Mouse (Mus musculus): ENCODE measurements at regions not wholly inside any gene's neighbourhood (a gene's known extent, or its start where the extent isn't known, plus 50 kb on each side); places are given as distances from the start of the nearest gene placed in this dataset.

DNA sequence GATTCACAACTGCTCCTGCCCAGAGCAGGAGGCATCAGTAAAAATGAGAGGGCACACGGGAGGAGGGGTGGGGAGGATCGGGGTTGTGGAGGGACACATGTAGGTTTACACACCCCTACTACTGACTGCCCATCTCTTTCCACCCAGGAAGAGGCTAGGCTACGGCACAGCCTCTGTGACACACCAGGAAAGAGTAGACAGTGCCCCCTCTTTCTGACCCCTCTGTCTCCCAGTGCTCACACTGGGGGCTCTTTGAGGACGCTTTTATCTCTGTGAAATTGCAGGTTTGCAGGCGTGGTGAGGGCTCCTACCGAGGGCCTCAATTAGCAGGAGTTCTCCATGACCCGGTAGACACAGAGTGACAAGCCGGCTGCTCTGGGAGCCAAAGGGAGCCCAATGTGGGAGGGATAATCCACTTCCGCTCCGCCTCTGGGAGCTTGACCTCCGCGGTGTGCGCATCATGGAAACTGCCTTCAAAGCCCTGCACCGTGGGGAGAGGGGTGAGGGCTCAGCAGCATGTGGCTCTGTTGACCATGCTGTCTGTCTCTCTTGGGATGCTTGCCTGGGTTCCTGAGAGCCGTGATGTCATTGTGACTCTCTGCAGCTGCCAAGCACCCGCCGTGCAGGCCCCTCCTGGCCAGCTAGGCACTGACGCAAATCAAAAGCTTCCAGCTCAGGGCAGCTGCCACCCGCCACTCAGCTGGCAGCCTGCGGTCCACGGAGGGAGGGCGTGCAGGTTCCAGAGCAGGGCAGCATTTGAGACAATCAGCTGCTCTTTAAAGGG is 65.1 kb downstream of the Sik1 start:
- Histone ChIP-seq H3K4me3 (ENCODE audit: low read depth, low read length) (no peak overlapping the region), H3K9ac (replicated peaks; ENCODE audit: low read length, poor library complexity, severe bottlenecking) (peak overlapping the region; percentile 14; the same call in 1 of the 2 replicates), H3K9me3 (ENCODE audit: low read length) (no peaks in the 10 kb centered on the region), H3K27me3 (ENCODE audit: insufficient read depth, low read length) (no peaks in the 10 kb centered on the region), H3K4me2 (ENCODE audit: low read depth, low read length, poor library complexity, severe bottlenecking) (peak overlapping the region; percentile 22; the same call in 1 of the 2 replicates), H3K27ac (ENCODE audit: low read depth, low read length) (peak overlapping the region; percentile 67), H3K4me1 (ENCODE audit: insufficient read depth, low read length) (peaks cover 14% of the 10 kb centered on the region), H3K36me3 (ENCODE audit: insufficient read depth, low read length) (no peaks in the 10 kb centered on the region)
- WGBS, result 11% methylated on average over 22 of the region's 22 CpGs
- no peak for TF ChIP-seq CTCF (IDR thresholded peaks at IDR 0.05)
- DNase-seq (ENCODE audit: low spot score) (peak; percentile 64), ATAC-seq (ENCODE audit: low FRiP score) (peak; percentile 72)

DNA sequence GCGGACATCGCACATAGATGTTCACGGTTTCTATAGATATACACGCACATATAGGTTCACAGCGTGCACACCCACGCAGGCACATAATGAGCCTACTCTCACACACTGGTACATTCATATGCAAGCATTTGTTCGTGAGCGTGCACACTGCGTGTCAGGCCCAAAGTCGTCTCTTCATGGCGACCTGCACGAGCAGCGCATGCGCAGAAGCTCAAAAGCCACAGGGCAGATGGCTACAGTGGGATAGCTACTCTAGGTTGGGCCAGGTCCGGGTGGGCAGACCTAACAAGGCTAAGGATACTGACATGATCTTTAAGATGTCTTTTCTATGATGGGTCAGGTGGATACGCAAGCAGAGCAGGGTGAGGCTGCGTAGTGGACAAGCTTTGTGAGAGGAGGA is 63.9 kb downstream of the Sik1 start:
- no peaks in the 10 kb centered on the region for H3K36me3 ChIP-seq (ENCODE audit: insufficient read depth, low read length)

DNA sequence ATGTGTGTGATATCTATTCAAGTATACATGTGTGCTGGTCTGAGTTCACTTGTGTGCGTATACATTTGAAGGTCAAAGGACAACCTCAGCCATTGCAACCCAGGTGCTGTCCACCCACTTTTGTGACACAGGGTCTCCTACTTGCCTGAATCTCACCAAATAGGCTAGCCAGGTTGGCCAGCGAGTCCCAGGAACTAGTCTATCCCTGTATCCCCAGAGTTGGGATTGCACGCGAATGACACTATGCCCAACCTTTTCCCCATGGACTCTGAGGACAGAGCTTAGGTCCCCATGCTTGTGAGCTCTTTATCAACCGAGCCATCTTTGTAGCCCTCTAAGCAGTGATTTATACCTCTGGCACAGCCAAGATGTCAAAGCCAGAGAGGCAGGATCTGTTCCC is 62.6 kb downstream of the Sik1 start:
- H3K36me3 ChIP-seq (ENCODE audit: insufficient read depth, low read length), result no peaks in the 10 kb centered on the region
- 90% methylated on average over 5 of the region's 5 CpGs for WGBS
- no peak for ATAC-seq (ENCODE audit: low FRiP score)
- no peak for DNase-seq (ENCODE audit: low spot score)
- H3K9ac ChIP-seq (replicated peaks; ENCODE audit: low read length, poor library complexity, severe bottlenecking), result no peak overlapping the region
- H3K9me3 ChIP-seq (ENCODE audit: low read length), result no peaks in the 10 kb centered on the region
- peaks cover 14% of the 10 kb centered on the region for H3K4me1 ChIP-seq (ENCODE audit: insufficient read depth, low read length)
- no peaks in the 10 kb centered on the region for H3K27me3 ChIP-seq (ENCODE audit: insufficient read depth, low read length)
- H3K4me2 ChIP-seq (ENCODE audit: low read depth, low read length, poor library complexity, severe bottlenecking), result no peak overlapping the region
- TF ChIP-seq CTCF (IDR thresholded peaks at IDR 0.05), result no peak
- no peak overlapping the region for H3K4me3 ChIP-seq (ENCODE audit: low read depth, low read length)
- H3K27ac ChIP-seq (ENCODE audit: low read depth, low read length), result no peak overlapping the region

More for the DNA sequence above, 63.9 kb downstream of the Sik1 start:
- no peak for DNase-seq (ENCODE audit: low spot score)
- Histone ChIP-seq H3K4me2 (ENCODE audit: low read depth, low read length, poor library complexity, severe bottlenecking) (no peak overlapping the region), H3K4me1 (ENCODE audit: insufficient read depth, low read length) (peaks cover 14% of the 10 kb centered on the region), H3K27me3 (ENCODE audit: insufficient read depth, low read length) (no peaks in the 10 kb centered on the region), H3K9me3 (ENCODE audit: low read length) (no peaks in the 10 kb centered on the region), H3K9ac (replicated peaks; ENCODE audit: low read length, poor library complexity, severe bottlenecking) (no peak overlapping the region), H3K4me3 (ENCODE audit: low read depth, low read length) (no peak overlapping the region), H3K27ac (ENCODE audit: low read depth, low read length) (no peak overlapping the region)
- WGBS, result 96% methylated on average over 17 of the region's 17 CpGs
- TF ChIP-seq CTCF (IDR thresholded peaks at IDR 0.05), result no peak
- ATAC-seq (ENCODE audit: low FRiP score), result no peak

DNA sequence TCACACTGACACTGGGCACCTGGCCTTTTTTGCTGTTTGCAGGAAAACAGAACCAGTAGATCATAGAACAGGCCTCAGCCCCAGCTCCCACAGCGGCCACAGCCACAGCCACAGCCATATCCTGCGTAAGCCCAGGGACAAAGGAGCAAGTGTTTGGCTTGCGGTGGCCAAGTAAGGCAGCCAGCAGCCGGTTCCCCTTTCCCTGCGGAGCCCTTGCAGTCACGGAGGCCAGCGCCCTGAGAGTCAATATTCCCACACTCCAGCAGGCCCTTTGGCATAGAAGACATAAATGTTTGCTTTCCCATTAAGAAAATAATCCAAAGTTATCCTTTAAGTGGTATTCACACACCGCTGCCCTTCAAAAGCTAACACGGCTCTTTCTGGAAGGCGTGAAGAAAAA is 62.1 kb downstream of the Sik1 start:
- Histone ChIP-seq H3K9me3 (ENCODE audit: low read length) (no peaks in the 10 kb centered on the region), H3K4me3 (ENCODE audit: low read depth, low read length) (no peak overlapping the region), H3K27ac (ENCODE audit: low read depth, low read length) (peak overlapping the region; percentile 32; the same call in 1 of the 2 replicates), H3K9ac (replicated peaks; ENCODE audit: low read length, poor library complexity, severe bottlenecking) (no peak overlapping the region), H3K36me3 (ENCODE audit: insufficient read depth, low read length) (no peaks in the 10 kb centered on the region), H3K27me3 (ENCODE audit: insufficient read depth, low read length) (no peaks in the 10 kb centered on the region), H3K4me2 (ENCODE audit: low read depth, low read length, poor library complexity, severe bottlenecking) (no peak overlapping the region), H3K4me1 (ENCODE audit: insufficient read depth, low read length) (peaks cover 14% of the 10 kb centered on the region)
- no peak for TF ChIP-seq CTCF (IDR thresholded peaks at IDR 0.05)
- WGBS, result 47% methylated on average over 10 of the region's 10 CpGs
- ATAC-seq (ENCODE audit: low FRiP score) (no peak), DNase-seq (ENCODE audit: low spot score) (peak; percentile 44)

DNA sequence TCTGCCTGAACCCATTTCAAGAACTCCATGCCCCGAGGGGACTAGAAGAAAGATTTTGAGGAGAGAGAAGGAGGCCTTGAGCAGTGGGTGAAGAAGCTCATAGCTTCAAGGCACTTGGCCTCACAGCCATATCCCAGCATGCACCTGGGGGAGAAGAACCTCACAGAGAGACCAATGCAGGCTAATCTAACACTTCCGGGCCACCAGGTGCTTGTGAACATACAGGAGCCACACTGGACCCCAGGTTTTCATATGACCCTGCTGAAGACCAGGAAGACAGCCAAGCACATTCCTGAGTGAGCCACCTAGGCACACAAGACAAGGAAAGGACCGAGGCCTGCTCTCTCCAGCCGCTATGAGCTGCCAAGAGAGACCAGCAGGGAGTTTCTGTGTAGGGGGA is 61.6 kb downstream of the Sik1 start:
- DNase-seq (ENCODE audit: low spot score) (no peak), ATAC-seq (ENCODE audit: low FRiP score) (no peak)
- WGBS, result 74% methylated on average over 4 of the region's 4 CpGs
- Histone ChIP-seq H3K4me1 (ENCODE audit: insufficient read depth, low read length) (peaks cover 14% of the 10 kb centered on the region), H3K4me2 (ENCODE audit: low read depth, low read length, poor library complexity, severe bottlenecking) (no peak overlapping the region), H3K4me3 (ENCODE audit: low read depth, low read length) (no peak overlapping the region), H3K9ac (replicated peaks; ENCODE audit: low read length, poor library complexity, severe bottlenecking) (no peak overlapping the region), H3K27me3 (ENCODE audit: insufficient read depth, low read length) (no peaks in the 10 kb centered on the region), H3K9me3 (ENCODE audit: low read length) (no peaks in the 10 kb centered on the region), H3K27ac (ENCODE audit: low read depth, low read length) (no peak overlapping the region), H3K36me3 (ENCODE audit: insufficient read depth, low read length) (no peaks in the 10 kb centered on the region)
- no peak for TF ChIP-seq CTCF (IDR thresholded peaks at IDR 0.05)
